Mouse (Mus musculus) embryonic facial prominence, embryonic 11.5 days (tissue): ENCODE data around the gene Mdm1. TPM values are rescaled to one million over a fixed set of nuclear protein-coding genes. Genes with fewer than 3 reads are reported as not detected.
"Not testable (repeated sequence)": the region's sequence is repeated elsewhere in the genome, so short reads cannot be mapped to it uniquely, and the experiment has no call there.

ENCODE experiments used
- ATAC-seq: fragments of 200-750 bp; cut with Nextera tagmentation; replicated peaks from 2 replicates; pipeline ENCODE4 v1.8.0; 2017; ENCODE audit warnings: low read depth; ENCODE audit not compliant: insufficient number of reproducible peaks, low FRiP score, low TSS enrichment
- DNase-seq: peaks from one replicate; pipeline ENCODE4 v3.0.0-alpha.2; 2015; ENCODE audit warnings: low spot score
- H3K27ac ChIP-seq: fragments of 300-500 bp; sonication (generic); replicated peaks from 2 replicates; pipeline ENCODE4 v1.5.1; 2014; ENCODE audit warnings: mild to moderate bottlenecking, low read depth, low read length, control low read depth
- H3K27me3 ChIP-seq: fragments of 300-500 bp; sonication (generic); 2 replicates; pipeline ENCODE4 v1.6.1; 2014; ENCODE audit warnings: mild to moderate bottlenecking, low read length, moderate library complexity, mixed read lengths; ENCODE audit not compliant: control insufficient read depth, insufficient read depth
- H3K36me3 ChIP-seq: fragments of 300-500 bp; sonication (generic); replicated peaks from 2 replicates; pipeline ENCODE4 v1.6.1; 2014; ENCODE audit warnings: low read depth, mild to moderate bottlenecking, low read length, moderate library complexity, mixed read lengths; ENCODE audit not compliant: control insufficient read depth, insufficient read depth
- H3K4me1 ChIP-seq: fragments of 300-500 bp; sonication (generic); 2 replicates; pipeline ENCODE4 v1.6.1; 2014; ENCODE audit warnings: low read length, mixed read lengths; ENCODE audit not compliant: control insufficient read depth, insufficient read depth
- H3K4me2 ChIP-seq: fragments of 300-500 bp; sonication (generic); 2 replicates; pipeline ENCODE4 v1.6.1; 2014; ENCODE audit warnings: low read depth, mild to moderate bottlenecking, control low read depth, low read length, moderate library complexity
- H3K4me3 ChIP-seq: fragments of 300-500 bp; sonication (generic); 2 replicates; pipeline ENCODE4 v1.5.1; 2014; ENCODE audit warnings: low read depth, low read length, control low read depth
- H3K9ac ChIP-seq: fragments of 300-500 bp; sonication (generic); replicated peaks from 2 replicates; pipeline ENCODE4 v1.6.1; 2014; ENCODE audit warnings: mild to moderate bottlenecking, control low read depth, low read length
- H3K9me3 ChIP-seq: fragments of 300-500 bp; sonication (generic); replicated peaks from 2 replicates; pipeline ENCODE4 v1.6.1; 2016; ENCODE audit warnings: mild to moderate bottlenecking, low read length, inconsistent platforms, mixed read lengths; ENCODE audit not compliant: control insufficient read depth
- WGBS: fragments of 180-500 bp; shearing (Covaris S2); extraction: QIAGEN DNeasy Blood & Tissue Kit; methylation state at CpG from one replicate; pipeline ENCODE4 v1.1.7; 2014; 5-methylcytosine and 5-hydroxymethylcytosine counted together
- polyA plus RNA-seq: library from polyadenylated mRNA; unstranded; fragments of >200 nt; fragmentation: Nextera tagmentation; extraction: Ambion mirVana; gene quantifications from 2 replicates; pipeline ENCODE4 v1.2.1, GENCODE M21; 2014

The Mdm1 gene
- polyA plus RNA-seq, 1 experiment from 2014 or later, result 60.8 TPM

- Histone ChIP-seq H3K27ac (no peak overlapping the region), H3K4me3 (no peak overlapping the region), H3K9ac (no peak overlapping the region), H3K4me1 (no peaks in the 10 kb centered on the region), H3K9me3 (no peaks in the 10 kb centered on the region), H3K36me3 (no peaks in the 10 kb centered on the region), H3K27me3 (no peaks in the 10 kb centered on the region), H3K4me2 (no peak overlapping the region)
- 91% methylated on average over 9 of the region's 9 CpGs for WGBS
- ATAC-seq (no peak), DNase-seq (no peak)
These were observed 9.3 kb downstream of the Mdm1 start for GRCm38 (mm10) chr10:118150866-118151265.

GRCm38 (mm10) chr10:118155932-118156331 is 14.3 kb downstream of the Mdm1 start:
- Histone ChIP-seq H3K36me3 (peaks cover 8% of the 10 kb centered on the region), H3K4me1 (no peaks in the 10 kb centered on the region), H3K9ac (no peak overlapping the region), H3K4me3 (no peak overlapping the region), H3K27ac (no peak overlapping the region), H3K27me3 (no peaks in the 10 kb centered on the region), H3K9me3 (no peaks in the 10 kb centered on the region), H3K4me2 (no peak overlapping the region)
- peak; percentile 60 for DNase-seq
- no peak for ATAC-seq

- DNase-seq (no peak), ATAC-seq (no peak)
- Histone ChIP-seq H3K9ac (no peak overlapping the region), H3K27ac (no peak overlapping the region), H3K9me3 (no peaks in the 10 kb centered on the region), H3K4me2 (no peak overlapping the region), H3K4me1 (no peaks in the 10 kb centered on the region), H3K27me3 (no peaks in the 10 kb centered on the region), H3K36me3 (peaks cover 13% of the 10 kb centered on the region), H3K4me3 (no peak overlapping the region)
- 88% methylated on average over 2 of the region's 2 CpGs for WGBS
These were observed 19.5 kb downstream of the Mdm1 start for GRCm38 (mm10) chr10:118161131-118161530.

GRCm38 (mm10) chr10:118169212-118169611 is 27.6 kb downstream of the Mdm1 start:
- Histone ChIP-seq H3K9me3 (no peaks in the 10 kb centered on the region), H3K4me1 (no peaks in the 10 kb centered on the region), H3K27ac (no peak overlapping the region), H3K4me2 (no peak overlapping the region), H3K27me3 (no peaks in the 10 kb centered on the region), H3K36me3 (no peaks in the 10 kb centered on the region), H3K4me3 (no peak overlapping the region), H3K9ac (no peak overlapping the region)
- no peak for DNase-seq
- 57% methylated on average over 12 of the region's 12 CpGs for WGBS
- no peak for ATAC-seq

GRCm38 (mm10) chr10:118172416-118172815 is 30.8 kb downstream of the Mdm1 start:
- DNase-seq (peak; percentile 52), ATAC-seq (no peak)
- H3K4me1 ChIP-seq, result no peaks in the 10 kb centered on the region
- H3K4me2 ChIP-seq, result no peak overlapping the region
- no peak overlapping the region for H3K4me3 ChIP-seq
- no peak overlapping the region for H3K27ac ChIP-seq
- H3K9me3 ChIP-seq, result no peaks in the 10 kb centered on the region
- no peaks in the 10 kb centered on the region for H3K36me3 ChIP-seq
- no peak overlapping the region for H3K9ac ChIP-seq
- WGBS, result 69% methylated on average over 8 of the region's 8 CpGs
- H3K27me3 ChIP-seq, result no peaks in the 10 kb centered on the region

GRCm38 (mm10) chr10:118172876-118173275 is 31.3 kb downstream of the Mdm1 start:
- Histone ChIP-seq H3K36me3 (no peaks in the 10 kb centered on the region), H3K4me1 (no peaks in the 10 kb centered on the region), H3K27me3 (no peaks in the 10 kb centered on the region), H3K9ac (no peak overlapping the region), H3K27ac (no peak overlapping the region), H3K4me3 (no peak overlapping the region), H3K9me3 (no peaks in the 10 kb centered on the region), H3K4me2 (no peak overlapping the region)
- ATAC-seq (no peak), DNase-seq (peak; percentile 9)
- 89% methylated on average over 3 of the region's 3 CpGs for WGBS

- H3K4me2 ChIP-seq, DNase-seq, H3K27ac ChIP-seq, H3K9me3 ChIP-seq, H3K4me3 ChIP-seq, ATAC-seq, H3K27me3 ChIP-seq, H3K36me3 ChIP-seq, H3K9ac ChIP-seq, H3K4me1 ChIP-seq: not testable (repeated sequence)
- WGBS, result 90% methylated on average over 4 of the region's 4 CpGs
These were observed 33.9 kb downstream of the Mdm1 start for GRCm38 (mm10) chr10:118175542-118175941.

- Histone ChIP-seq H3K27ac (no peak overlapping the region), H3K4me1 (no peaks in the 10 kb centered on the region), H3K9ac (no peak overlapping the region), H3K4me2 (no peak overlapping the region), H3K9me3 (no peaks in the 10 kb centered on the region), H3K27me3 (no peaks in the 10 kb centered on the region), H3K36me3 (no peaks in the 10 kb centered on the region), H3K4me3 (no peak overlapping the region)
- WGBS, result 88% methylated on average over 10 of the region's 10 CpGs
- DNase-seq (no peak), ATAC-seq (no peak)
These were observed 37.1 kb downstream of the Mdm1 start for GRCm38 (mm10) chr10:118178735-118179151.
